Mouse (Mus musculus) cerebellum, adult 8-10 months (tissue): ENCODE results near the gene Henmt1.

Experiments
- DNase-seq: peaks from one replicate; pipeline ENCODE4 v3.0.0; 2022

Gene Henmt1

GRCm38 (mm10) chr3:109008180-109008579 is 68.5 kb downstream of the Henmt1 start:
- no peak for DNase-seq
